Mouse (Mus musculus) G1E (cell line): ENCODE results near the gene Trim2.

Experiments used
- CTCF ChIP-seq: IDR thresholded peaks from 2 replicates; pipeline ENCODE4 v1.5.1; 2012; ENCODE audit warnings: low read depth, low read length, inconsistent platforms, mixed read lengths
- GATA1 ChIP-seq: IDR thresholded peaks from 2 replicates; pipeline ENCODE4 v1.6.1; 2012; ENCODE audit warnings: borderline replicate concordance, low read length, inconsistent platforms, mixed read lengths

GRCm38 (mm10) chr3:84334771-84335420 is 28.2 kb upstream of the Trim2 start:
- TF ChIP-seq GATA1: no peak
- no peak for TF ChIP-seq CTCF
